Mouse (Mus musculus): ENCODE measurements around the gene Sergef. TPM values are rescaled to one million over a fixed set of nuclear protein-coding genes. Genes with fewer than 3 reads are reported as not detected.

The Sergef gene
- polyA plus RNA-seq, 1 experiment, result 9.9 TPM

- H3K36me3 ChIP-seq (ENCODE audit: control insufficient read depth, insufficient read depth, low read length), result no peaks in the 10 kb centered on the region
- TF ChIP-seq POLR2A (IDR thresholded peaks at IDR 0.05; ENCODE audit: control insufficient read depth, extremely low read depth, insufficient read depth, low read length, poor library complexity), result no peak
- TF ChIP-seq CTCF (IDR thresholded peaks at IDR 0.05; ENCODE audit: borderline replicate concordance, control insufficient read depth, extremely low read depth, insufficient read depth, low read length, poor library complexity), result no peak
- WGBS, result 93% methylated on average over 9 of the region's 9 CpGs
- DNase-seq, result no peak
- no peaks in the 10 kb centered on the region for H3K27me3 ChIP-seq (ENCODE audit: control insufficient read depth, insufficient read depth, low read length)
- peaks cover 4% of the 10 kb centered on the region for H3K4me1 ChIP-seq (replicated peaks; ENCODE audit: control insufficient read depth, insufficient read depth, low read length)
- no peak overlapping the region for H3K27ac ChIP-seq (ENCODE audit: control insufficient read depth, insufficient read depth, low read length)
- H3K4me3 ChIP-seq (ENCODE audit: control insufficient read depth, insufficient read depth, low read length), result no peak overlapping the region
Observed at GRCm38 (mm10) chr7:46611970-46612369, 27.6 kb downstream of the Sergef start.

- Histone ChIP-seq H3K27ac (ENCODE audit: control insufficient read depth, insufficient read depth, low read length) (no peak overlapping the region), H3K36me3 (ENCODE audit: control insufficient read depth, insufficient read depth, low read length) (no peaks in the 10 kb centered on the region), H3K27me3 (ENCODE audit: control insufficient read depth, insufficient read depth, low read length) (no peaks in the 10 kb centered on the region), H3K4me3 (ENCODE audit: control insufficient read depth, insufficient read depth, low read length) (no peak overlapping the region), H3K4me1 (replicated peaks; ENCODE audit: control insufficient read depth, insufficient read depth, low read length) (peaks cover 9% of the 10 kb centered on the region)
- 93% methylated on average over 4 of the region's 4 CpGs for WGBS
- TF ChIP-seq POLR2A (IDR thresholded peaks at IDR 0.05; ENCODE audit: control insufficient read depth, extremely low read depth, insufficient read depth, low read length, poor library complexity), result no peak
- TF ChIP-seq CTCF (IDR thresholded peaks at IDR 0.05; ENCODE audit: borderline replicate concordance, control insufficient read depth, extremely low read depth, insufficient read depth, low read length, poor library complexity), result no peak
- DNase-seq, result no peak
Observed at GRCm38 (mm10) chr7:46609317-46609716, 30.3 kb downstream of the Sergef start.

- Histone ChIP-seq H3K36me3 (ENCODE audit: control insufficient read depth, insufficient read depth, low read length) (no peaks in the 10 kb centered on the region), H3K4me3 (ENCODE audit: control insufficient read depth, insufficient read depth, low read length) (no peak overlapping the region), H3K4me1 (replicated peaks; ENCODE audit: control insufficient read depth, insufficient read depth, low read length) (peaks cover 14% of the 10 kb centered on the region), H3K27me3 (ENCODE audit: control insufficient read depth, insufficient read depth, low read length) (no peaks in the 10 kb centered on the region), H3K27ac (ENCODE audit: control insufficient read depth, insufficient read depth, low read length) (peak overlapping the region; percentile 11; the same call in 1 of the 2 replicates)
- 63% methylated on average over 11 of the region's 11 CpGs for WGBS
- peak; percentile 62 for DNase-seq
- TF ChIP-seq POLR2A (IDR thresholded peaks at IDR 0.05; ENCODE audit: control insufficient read depth, extremely low read depth, insufficient read depth, low read length, poor library complexity), result no peak
- peak; percentile 59; the same call in 1 of the 2 replicates for TF ChIP-seq CTCF (IDR thresholded peaks at IDR 0.05; ENCODE audit: borderline replicate concordance, control insufficient read depth, extremely low read depth, insufficient read depth, low read length, poor library complexity)
Observed at GRCm38 (mm10) chr7:46607428-46608055, 32.1 kb downstream of the Sergef start.

GRCm38 (mm10) chr7:46607031-46607426 is 32.6 kb downstream of the Sergef start:
- peak; percentile 43 for DNase-seq
- H3K4me3 ChIP-seq (ENCODE audit: control insufficient read depth, insufficient read depth, low read length), result no peak overlapping the region
- WGBS, result 20% methylated on average over 8 of the region's 8 CpGs
- peak overlapping the region; percentile 77 for H3K27ac ChIP-seq (ENCODE audit: control insufficient read depth, insufficient read depth, low read length)
- H3K36me3 ChIP-seq (ENCODE audit: control insufficient read depth, insufficient read depth, low read length), result no peaks in the 10 kb centered on the region
- H3K4me1 ChIP-seq (replicated peaks; ENCODE audit: control insufficient read depth, insufficient read depth, low read length), result peaks cover 19% of the 10 kb centered on the region
- no peaks in the 10 kb centered on the region for H3K27me3 ChIP-seq (ENCODE audit: control insufficient read depth, insufficient read depth, low read length)
- TF ChIP-seq POLR2A (IDR thresholded peaks at IDR 0.05; ENCODE audit: control insufficient read depth, extremely low read depth, insufficient read depth, low read length, poor library complexity) (no peak), CTCF (IDR thresholded peaks at IDR 0.05; ENCODE audit: borderline replicate concordance, control insufficient read depth, extremely low read depth, insufficient read depth, low read length, poor library complexity) (no peak)

GRCm38 (mm10) chr7:46606391-46607030 is 33.1 kb downstream of the Sergef start:
- Histone ChIP-seq H3K27me3 (ENCODE audit: control insufficient read depth, insufficient read depth, low read length) (no peaks in the 10 kb centered on the region), H3K4me1 (replicated peaks; ENCODE audit: control insufficient read depth, insufficient read depth, low read length) (peaks cover 23% of the 10 kb centered on the region), H3K27ac (ENCODE audit: control insufficient read depth, insufficient read depth, low read length) (peak overlapping the region; percentile 77), H3K36me3 (ENCODE audit: control insufficient read depth, insufficient read depth, low read length) (no peaks in the 10 kb centered on the region), H3K4me3 (ENCODE audit: control insufficient read depth, insufficient read depth, low read length) (no peak overlapping the region)
- WGBS, result 77% methylated on average over 7 of the region's 7 CpGs
- peak; percentile 79 for DNase-seq
- peak; percentile 78 for TF ChIP-seq CTCF (IDR thresholded peaks at IDR 0.05; ENCODE audit: borderline replicate concordance, control insufficient read depth, extremely low read depth, insufficient read depth, low read length, poor library complexity)
- no peak for TF ChIP-seq POLR2A (IDR thresholded peaks at IDR 0.05; ENCODE audit: control insufficient read depth, extremely low read depth, insufficient read depth, low read length, poor library complexity)

- Histone ChIP-seq H3K27ac (ENCODE audit: control insufficient read depth, insufficient read depth, low read length) (no peak overlapping the region), H3K36me3 (ENCODE audit: control insufficient read depth, insufficient read depth, low read length) (no peaks in the 10 kb centered on the region), H3K27me3 (ENCODE audit: control insufficient read depth, insufficient read depth, low read length) (no peaks in the 10 kb centered on the region), H3K4me1 (replicated peaks; ENCODE audit: control insufficient read depth, insufficient read depth, low read length) (peaks cover 32% of the 10 kb centered on the region), H3K4me3 (ENCODE audit: control insufficient read depth, insufficient read depth, low read length) (no peak overlapping the region)
- WGBS, result 97% methylated on average over 7 of the region's 7 CpGs
- TF ChIP-seq CTCF (IDR thresholded peaks at IDR 0.05; ENCODE audit: borderline replicate concordance, control insufficient read depth, extremely low read depth, insufficient read depth, low read length, poor library complexity) (no peak), POLR2A (IDR thresholded peaks at IDR 0.05; ENCODE audit: control insufficient read depth, extremely low read depth, insufficient read depth, low read length, poor library complexity) (no peak)
- no peak for DNase-seq
Observed at GRCm38 (mm10) chr7:46603051-46603450, 36.6 kb downstream of the Sergef start.

All from thymus, adult 2 months (tissue).